Mouse (Mus musculus) naive thymus-derived CD4-positive, alpha-beta T cell, adult 2 months (primary cell): ENCODE data around the gene Sidt1.
A peak's percentile ranks its signal among the peaks of the same experiment; 100 is the strongest.
"Not testable (repeated sequence)": the region's sequence is repeated elsewhere in the genome, so short reads cannot be mapped to it uniquely, and the experiment has no call there.

ENCODE experiments used
- DNase-seq: peaks from one replicate; pipeline ENCODE4 v3.0.0-alpha.2; 2011; ENCODE audit warnings: low read depth

Gene Sidt1

GRCm38 (mm10) chr16:44302126-44302892, 30.7 kb downstream of the Sidt1 start:
- no peak for DNase-seq

- peak; percentile 58 for DNase-seq
Measured at GRCm38 (mm10) chr16:44299438-44300093, 33.4 kb downstream of the Sidt1 start.

- no peak for DNase-seq
Measured at GRCm38 (mm10) chr16:44293960-44294359, 39.0 kb downstream of the Sidt1 start.

- DNase-seq, result not testable (repeated sequence)
Measured at GRCm38 (mm10) chr16:44292681-44293080, 40.3 kb downstream of the Sidt1 start.

- DNase-seq, result no peak
Measured at GRCm38 (mm10) chr16:44289004-44289648, 43.9 kb downstream of the Sidt1 start.

- no peak for DNase-seq
Measured at GRCm38 (mm10) chr16:44287356-44287950, 45.5 kb downstream of the Sidt1 start.

GRCm38 (mm10) chr16:44282614-44283325, 50.2 kb downstream of the Sidt1 start:
- DNase-seq, result no peak

- no peak for DNase-seq
Measured at GRCm38 (mm10) chr16:44282036-44282435, 51.0 kb downstream of the Sidt1 start.

- DNase-seq, result no peak
Measured at GRCm38 (mm10) chr16:44280806-44281205, 52.2 kb downstream of the Sidt1 start.

- DNase-seq, result no peak
Measured at GRCm38 (mm10) chr16:44277212-44277611, 55.8 kb downstream of the Sidt1 start.

GRCm38 (mm10) chr16:44271371-44272038, 61.5 kb downstream of the Sidt1 start:
- no peak for DNase-seq

- DNase-seq, result no peak
Measured at GRCm38 (mm10) chr16:44270606-44271005, 62.4 kb downstream of the Sidt1 start.

GRCm38 (mm10) chr16:44269578-44269977, 63.4 kb downstream of the Sidt1 start:
- DNase-seq, result no peak

- no peak for DNase-seq
Measured at GRCm38 (mm10) chr16:44268541-44269215, 64.3 kb downstream of the Sidt1 start.

- no peak for DNase-seq
Measured at GRCm38 (mm10) chr16:44265562-44265961, 67.4 kb downstream of the Sidt1 start.

- DNase-seq, result no peak
Measured at GRCm38 (mm10) chr16:44264916-44265315, 68.1 kb downstream of the Sidt1 start.

GRCm38 (mm10) chr16:44257476-44257875, 75.5 kb downstream of the Sidt1 start:
- DNase-seq, result no peak

- DNase-seq, result no peak
Measured at GRCm38 (mm10) chr16:44254698-44255097, 78.3 kb downstream of the Sidt1 start.

- DNase-seq, result no peak
Measured at GRCm38 (mm10) chr16:44253797-44254634, 79.0 kb downstream of the Sidt1 start.

- no peak for DNase-seq
Measured at GRCm38 (mm10) chr16:44252735-44253134, 80.3 kb downstream of the Sidt1 start.
